Mouse (Mus musculus): ENCODE results near the gene Tbc1d20. TPM values are rescaled to one million over a fixed set of nuclear protein-coding genes. Genes with fewer than 3 reads are reported as not detected.
A peak's percentile ranks its signal among the peaks of the same experiment; 100 is the strongest.

Gene Tbc1d20
- polyA plus RNA-seq (2014; fragmentation: Nextera tagmentation; extraction: Ambion mirVana) = 25.4 and 26.4 TPM in 2 replicates

DNA sequence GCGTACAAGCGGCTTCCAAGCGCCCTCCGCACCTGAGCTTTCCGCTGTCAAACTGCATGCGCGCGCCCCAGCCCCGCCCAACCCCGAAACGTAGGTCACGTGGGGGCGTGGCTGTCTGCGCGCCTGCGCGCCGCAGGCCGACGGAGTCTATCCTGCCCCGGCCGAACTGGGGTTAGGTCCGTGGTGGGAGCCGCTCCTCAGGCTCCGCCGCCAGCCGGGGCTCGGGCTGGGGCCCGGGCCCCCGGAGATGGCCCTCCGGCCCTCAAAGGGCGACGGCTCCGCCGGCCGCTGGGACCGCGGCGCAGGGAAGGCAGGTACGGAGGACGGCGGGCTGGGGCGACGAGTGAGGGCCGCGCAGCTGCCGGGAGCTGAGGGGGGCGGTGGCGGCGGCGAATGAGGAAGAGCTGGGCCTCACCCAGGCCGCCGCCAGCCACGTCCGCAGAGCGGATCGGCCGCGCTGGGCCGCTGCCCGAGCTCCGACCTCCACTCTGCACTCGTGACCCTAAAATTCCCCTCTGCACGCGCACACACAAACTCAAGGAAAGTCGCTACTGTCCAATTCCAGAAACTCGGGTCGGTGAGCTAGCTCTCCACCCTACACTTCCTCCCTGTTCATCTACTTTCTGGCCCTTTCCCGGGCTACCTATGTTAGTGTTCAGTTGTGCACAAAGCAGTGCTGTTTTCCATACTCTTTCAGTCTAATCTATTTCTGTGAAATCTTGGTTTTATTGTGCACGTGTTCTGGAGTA is at the start of gene Tbc1d20:
Gene Tbc1d20, plus strand, starts transcription at position 102 of the 749 bp plus-strand sequence.
- Histone ChIP-seq H3K4me2 (ENCODE audit: low read depth, low read length) (peak within 1 kb of the TSS; percentile 65), H3K36me3 (replicated peaks; ENCODE audit: control insufficient read depth, insufficient read depth, low read depth, low read length) (no peaks in the 10 kb centered on the region), H3K27ac (replicated peaks; ENCODE audit: low read depth, low read length) (no peak within 1 kb of the TSS), H3K4me3 (ENCODE audit: low read depth, low read length) (peak within 1 kb of the TSS; percentile 89), H3K9ac (replicated peaks; ENCODE audit: low read length) (peak within 1 kb of the TSS; percentile 88), H3K27me3 (ENCODE audit: control insufficient read depth, insufficient read depth, low read length) (no peaks in the 10 kb centered on the region), H3K4me1 (ENCODE audit: control insufficient read depth, insufficient read depth, low read length) (peaks cover 2% of the 10 kb centered on the region; the same call in 1 of the 2 replicates), H3K9me3 (replicated peaks; ENCODE audit: control insufficient read depth, low read length) (no peaks in the 10 kb centered on the region)
- DNase-seq (ENCODE audit: low spot score) (peak; percentile 95), ATAC-seq (replicated peaks; ENCODE audit: insufficient number of reproducible peaks, low FRiP score, low TSS enrichment, low read depth) (peak; percentile 96)
- WGBS = under 1% methylated on average over 69 of the region's 70 CpGs

DNA sequence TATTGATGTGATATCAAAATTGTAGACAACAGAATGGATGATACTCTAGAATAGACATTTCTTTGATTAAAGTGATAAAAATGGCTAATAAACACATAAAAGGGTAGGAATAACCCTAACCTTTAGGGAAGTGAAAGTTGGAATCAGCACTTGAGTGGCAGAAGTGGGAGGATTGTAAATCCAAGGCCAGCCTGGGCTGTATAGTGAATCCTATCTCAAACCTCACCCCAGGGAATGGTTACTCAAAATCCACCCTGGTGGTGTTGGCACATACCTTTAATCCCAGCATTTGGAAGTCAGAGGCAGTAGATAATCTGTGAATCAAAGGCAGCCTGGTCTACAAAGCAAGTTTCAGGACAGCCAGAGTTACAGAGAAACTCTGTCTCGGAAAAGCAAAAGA is 46.4 kb upstream of the Tbc1d20 start:
- H3K27ac ChIP-seq (replicated peaks; ENCODE audit: low read depth, low read length) = no peak overlapping the region
- no peak overlapping the region for H3K4me2 ChIP-seq (ENCODE audit: low read depth, low read length)
- no peak overlapping the region for H3K9ac ChIP-seq (replicated peaks; ENCODE audit: low read length)
- H3K4me1 ChIP-seq (ENCODE audit: control insufficient read depth, insufficient read depth, low read length) = no peaks in the 10 kb centered on the region
- no peaks in the 10 kb centered on the region for H3K9me3 ChIP-seq (replicated peaks; ENCODE audit: control insufficient read depth, low read length)
- no peaks in the 10 kb centered on the region for H3K27me3 ChIP-seq (ENCODE audit: control insufficient read depth, insufficient read depth, low read length)
- no peaks in the 10 kb centered on the region for H3K36me3 ChIP-seq (replicated peaks; ENCODE audit: control insufficient read depth, insufficient read depth, low read depth, low read length)
- H3K4me3 ChIP-seq (ENCODE audit: low read depth, low read length) = no peak overlapping the region
- no peak for DNase-seq (ENCODE audit: low spot score)
- WGBS = 95% methylated on average over 1 of the region's 1 CpGs
- ATAC-seq (replicated peaks; ENCODE audit: insufficient number of reproducible peaks, low FRiP score, low TSS enrichment, low read depth) = no peak

DNA sequence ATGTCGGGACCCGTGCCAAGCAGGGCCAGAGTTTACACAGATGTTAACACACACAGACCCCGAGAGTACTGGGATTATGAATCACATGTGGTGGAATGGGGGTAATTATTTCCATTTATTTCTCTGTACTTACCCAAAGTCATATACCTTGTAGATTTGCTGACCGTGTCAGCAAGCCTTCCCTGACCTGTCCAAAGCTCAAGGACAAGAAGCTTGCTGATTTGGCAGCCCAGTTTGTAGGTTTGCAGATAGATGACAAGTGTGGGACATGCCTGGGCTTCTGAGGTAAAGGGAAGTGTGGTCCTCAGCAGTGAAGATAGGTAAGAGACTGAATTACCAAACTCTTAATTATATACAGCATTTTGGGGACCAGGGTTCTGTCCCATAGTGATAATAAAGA is 43.1 kb upstream of the Tbc1d20 start:
- no peaks in the 10 kb centered on the region; the same call in 1 of the 2 replicates for H3K36me3 ChIP-seq (replicated peaks; ENCODE audit: control insufficient read depth, insufficient read depth, low read depth, low read length)
- H3K9ac ChIP-seq (replicated peaks; ENCODE audit: low read length) = no peak overlapping the region
- H3K27me3 ChIP-seq (ENCODE audit: control insufficient read depth, insufficient read depth, low read length) = no peaks in the 10 kb centered on the region
- H3K27ac ChIP-seq (replicated peaks; ENCODE audit: low read depth, low read length) = no peak overlapping the region
- no peaks in the 10 kb centered on the region for H3K9me3 ChIP-seq (replicated peaks; ENCODE audit: control insufficient read depth, low read length)
- ATAC-seq (replicated peaks; ENCODE audit: insufficient number of reproducible peaks, low FRiP score, low TSS enrichment, low read depth) (no peak), DNase-seq (ENCODE audit: low spot score) (no peak)
- 49% methylated on average over 2 of the region's 4 CpGs for WGBS
- H3K4me2 ChIP-seq (ENCODE audit: low read depth, low read length) = no peak overlapping the region
- no peak overlapping the region for H3K4me3 ChIP-seq (ENCODE audit: low read depth, low read length)
- no peaks in the 10 kb centered on the region for H3K4me1 ChIP-seq (ENCODE audit: control insufficient read depth, insufficient read depth, low read length)

DNA sequence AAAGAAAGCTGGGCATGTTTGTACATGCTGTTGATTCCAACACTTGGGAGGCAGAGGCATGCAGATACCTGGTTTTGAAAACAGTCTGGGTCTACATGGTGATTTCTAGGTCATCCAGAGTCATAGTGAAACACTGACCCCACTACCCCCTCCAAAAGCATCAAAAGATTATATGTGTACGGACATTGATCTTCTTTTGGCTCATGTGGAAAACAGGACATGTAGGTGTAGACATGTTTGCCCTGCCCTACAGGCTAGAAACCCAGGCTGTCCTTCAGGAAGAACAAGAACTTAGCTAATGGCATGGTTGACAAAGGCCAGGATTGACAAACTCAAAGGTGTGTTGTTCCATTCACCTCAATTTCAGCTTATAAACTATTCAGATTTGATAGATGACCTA is 33.9 kb upstream of the Tbc1d20 start:
- ATAC-seq (replicated peaks; ENCODE audit: insufficient number of reproducible peaks, low FRiP score, low TSS enrichment, low read depth) (no peak), DNase-seq (ENCODE audit: low spot score) (no peak)
- Histone ChIP-seq H3K27ac (replicated peaks; ENCODE audit: low read depth, low read length) (no peak overlapping the region), H3K4me3 (ENCODE audit: low read depth, low read length) (no peak overlapping the region), H3K4me1 (ENCODE audit: control insufficient read depth, insufficient read depth, low read length) (no peaks in the 10 kb centered on the region), H3K27me3 (ENCODE audit: control insufficient read depth, insufficient read depth, low read length) (no peaks in the 10 kb centered on the region), H3K9me3 (replicated peaks; ENCODE audit: control insufficient read depth, low read length) (no peaks in the 10 kb centered on the region), H3K36me3 (replicated peaks; ENCODE audit: control insufficient read depth, insufficient read depth, low read depth, low read length) (peaks cover 13% of the 10 kb centered on the region), H3K4me2 (ENCODE audit: low read depth, low read length) (no peak overlapping the region), H3K9ac (replicated peaks; ENCODE audit: low read length) (no peak overlapping the region)
- WGBS = 83% methylated on average over 1 of the region's 1 CpGs

GRCm38 (mm10) chr2:152273639-152274038 is 20.0 kb upstream of the Tbc1d20 start:
- WGBS = 87% methylated on average over 2 of the region's 2 CpGs
- no peak overlapping the region for H3K4me3 ChIP-seq (ENCODE audit: low read depth, low read length)
- no peak for ATAC-seq (replicated peaks; ENCODE audit: insufficient number of reproducible peaks, low FRiP score, low TSS enrichment, low read depth)
- H3K4me2 ChIP-seq (ENCODE audit: low read depth, low read length) = no peak overlapping the region
- peaks cover 3% of the 10 kb centered on the region for H3K36me3 ChIP-seq (replicated peaks; ENCODE audit: control insufficient read depth, insufficient read depth, low read depth, low read length)
- H3K4me1 ChIP-seq (ENCODE audit: control insufficient read depth, insufficient read depth, low read length) = no peaks in the 10 kb centered on the region
- no peaks in the 10 kb centered on the region for H3K27me3 ChIP-seq (ENCODE audit: control insufficient read depth, insufficient read depth, low read length)
- H3K9me3 ChIP-seq (replicated peaks; ENCODE audit: control insufficient read depth, low read length) = no peaks in the 10 kb centered on the region
- no peak overlapping the region for H3K9ac ChIP-seq (replicated peaks; ENCODE audit: low read length)
- peak; percentile 13 for DNase-seq (ENCODE audit: low spot score)
- no peak overlapping the region for H3K27ac ChIP-seq (replicated peaks; ENCODE audit: low read depth, low read length)

DNA sequence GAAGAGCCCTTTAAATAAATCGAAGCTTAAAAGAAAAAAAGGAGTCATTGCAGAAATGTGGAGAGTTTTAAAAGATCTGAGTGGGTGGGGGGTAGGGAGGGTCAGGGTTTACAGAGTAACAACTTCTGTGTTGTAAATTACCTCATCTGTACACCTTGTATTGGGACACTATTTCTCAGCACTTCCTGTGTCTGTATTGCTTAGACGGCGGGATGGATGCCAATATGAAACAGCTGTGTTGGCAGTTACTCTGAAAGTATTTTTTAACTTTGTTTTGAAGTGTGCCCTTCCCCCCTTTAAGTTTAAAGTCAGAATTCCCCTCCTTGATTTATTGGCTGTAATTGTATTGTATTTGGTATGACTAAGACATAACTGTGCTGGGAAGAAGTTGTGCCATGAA is 12.2 kb upstream of the Tbc1d20 start:
- DNase-seq (ENCODE audit: low spot score) (no peak), ATAC-seq (replicated peaks; ENCODE audit: insufficient number of reproducible peaks, low FRiP score, low TSS enrichment, low read depth) (no peak)
- H3K27ac ChIP-seq (replicated peaks; ENCODE audit: low read depth, low read length) = no peak overlapping the region
- H3K9me3 ChIP-seq (replicated peaks; ENCODE audit: control insufficient read depth, low read length) = no peaks in the 10 kb centered on the region
- no peak overlapping the region for H3K9ac ChIP-seq (replicated peaks; ENCODE audit: low read length)
- WGBS = 84% methylated on average over 3 of the region's 3 CpGs
- no peak overlapping the region for H3K4me2 ChIP-seq (ENCODE audit: low read depth, low read length)
- H3K4me1 ChIP-seq (ENCODE audit: control insufficient read depth, insufficient read depth, low read length) = no peaks in the 10 kb centered on the region
- H3K27me3 ChIP-seq (ENCODE audit: control insufficient read depth, insufficient read depth, low read length) = no peaks in the 10 kb centered on the region
- H3K4me3 ChIP-seq (ENCODE audit: low read depth, low read length) = no peak overlapping the region
- no peaks in the 10 kb centered on the region; the same call in none of the 2 replicates for H3K36me3 ChIP-seq (replicated peaks; ENCODE audit: control insufficient read depth, insufficient read depth, low read depth, low read length)

DNA sequence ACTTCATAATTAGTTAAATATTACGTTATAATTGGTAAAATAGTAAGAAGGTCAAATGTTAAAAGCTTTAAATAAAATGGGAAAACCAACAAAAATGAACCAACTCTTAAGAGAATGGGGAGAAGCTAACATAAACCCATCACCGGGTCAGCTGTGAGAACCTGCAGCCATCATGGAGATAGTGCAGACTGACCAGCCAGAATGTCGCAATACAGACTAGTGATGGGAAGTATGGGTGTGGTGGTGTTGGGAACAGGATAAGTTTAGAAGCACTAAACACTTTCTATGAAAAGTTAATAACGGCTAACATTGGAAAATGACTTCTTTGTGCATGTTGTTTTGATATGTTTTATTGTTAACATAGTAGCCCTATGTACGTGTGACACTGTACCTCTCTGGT is 6.1 kb upstream of the Tbc1d20 start:
- ATAC-seq (replicated peaks; ENCODE audit: insufficient number of reproducible peaks, low FRiP score, low TSS enrichment, low read depth) = no peak
- Histone ChIP-seq H3K4me2 (ENCODE audit: low read depth, low read length) (no peak overlapping the region), H3K36me3 (replicated peaks; ENCODE audit: control insufficient read depth, insufficient read depth, low read depth, low read length) (no peaks in the 10 kb centered on the region), H3K27ac (replicated peaks; ENCODE audit: low read depth, low read length) (no peak overlapping the region), H3K4me1 (ENCODE audit: control insufficient read depth, insufficient read depth, low read length) (no peaks in the 10 kb centered on the region), H3K9me3 (replicated peaks; ENCODE audit: control insufficient read depth, low read length) (no peaks in the 10 kb centered on the region), H3K27me3 (ENCODE audit: control insufficient read depth, insufficient read depth, low read length) (no peaks in the 10 kb centered on the region), H3K9ac (replicated peaks; ENCODE audit: low read length) (no peak overlapping the region), H3K4me3 (ENCODE audit: low read depth, low read length) (no peak overlapping the region)
- DNase-seq (ENCODE audit: low spot score) = no peak
- 89% methylated on average over 5 of the region's 5 CpGs for WGBS

DNA sequence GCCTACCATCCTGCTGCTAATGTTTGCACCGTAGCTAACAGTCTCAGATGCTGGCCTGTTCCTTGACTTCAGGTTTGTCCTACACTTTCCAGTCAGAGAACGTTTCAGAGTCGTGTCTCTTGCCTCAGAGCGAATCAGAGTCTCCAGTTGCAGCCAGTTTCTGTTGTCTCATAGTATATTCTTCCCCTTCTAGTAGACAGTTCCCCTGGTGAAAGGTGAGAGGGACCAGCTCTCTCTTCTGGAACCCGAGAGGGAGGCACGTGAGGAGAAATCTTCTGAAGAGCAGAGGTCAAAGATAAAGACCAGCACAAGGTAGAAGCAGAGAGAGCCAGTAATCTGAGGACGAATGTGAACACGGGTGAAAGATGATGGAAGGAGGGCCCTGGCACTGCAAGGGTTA is 5.6 kb upstream of the Tbc1d20 start:
- Histone ChIP-seq H3K36me3 (replicated peaks; ENCODE audit: control insufficient read depth, insufficient read depth, low read depth, low read length) (no peaks in the 10 kb centered on the region), H3K4me2 (ENCODE audit: low read depth, low read length) (no peak overlapping the region), H3K27me3 (ENCODE audit: control insufficient read depth, insufficient read depth, low read length) (no peaks in the 10 kb centered on the region), H3K9ac (replicated peaks; ENCODE audit: low read length) (no peak overlapping the region), H3K4me3 (ENCODE audit: low read depth, low read length) (no peak overlapping the region), H3K27ac (replicated peaks; ENCODE audit: low read depth, low read length) (no peak overlapping the region), H3K9me3 (replicated peaks; ENCODE audit: control insufficient read depth, low read length) (no peaks in the 10 kb centered on the region), H3K4me1 (ENCODE audit: control insufficient read depth, insufficient read depth, low read length) (no peaks in the 10 kb centered on the region)
- ATAC-seq (replicated peaks; ENCODE audit: insufficient number of reproducible peaks, low FRiP score, low TSS enrichment, low read depth) = no peak
- 75% methylated on average over 8 of the region's 8 CpGs for WGBS
- no peak for DNase-seq (ENCODE audit: low spot score)

Measured in embryonic facial prominence, embryonic 11.5 days (tissue).